Mouse (Mus musculus) thymus, postnatal 36 days (tissue): ENCODE results near the gene Meioc.

ENCODE experiments used
- DNase-seq, 2 experiments: peaks; one replicate each; pipeline ENCODE4 v3.0.0; 2022; ENCODE audit warnings: mixed read lengths in 2 of 2

Gene Meioc

DNA sequence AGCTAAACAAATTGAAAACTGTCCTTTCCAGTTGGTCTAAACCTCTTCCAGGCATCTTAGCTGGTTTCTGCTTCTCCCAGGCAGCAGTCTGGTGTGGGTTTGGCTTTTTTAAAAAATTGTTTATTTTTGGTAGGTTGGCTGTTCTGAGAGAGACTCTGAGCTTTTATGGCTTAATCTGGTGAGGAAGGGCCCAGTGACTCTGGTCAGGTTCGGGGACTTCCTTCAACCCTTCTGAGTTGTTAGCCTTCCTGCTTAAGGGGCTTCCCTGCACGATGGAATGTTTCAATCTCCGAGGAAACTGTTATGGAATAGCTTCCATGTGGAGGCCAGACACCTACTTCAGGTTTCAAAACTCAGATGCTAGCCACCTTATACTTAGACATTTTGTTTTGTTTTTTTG lies at the start of gene Meioc:
Meioc (plus strand) TSS at position 301 of the 400 bp plus-strand sequence.
- no peak for DNase-seq

DNA sequence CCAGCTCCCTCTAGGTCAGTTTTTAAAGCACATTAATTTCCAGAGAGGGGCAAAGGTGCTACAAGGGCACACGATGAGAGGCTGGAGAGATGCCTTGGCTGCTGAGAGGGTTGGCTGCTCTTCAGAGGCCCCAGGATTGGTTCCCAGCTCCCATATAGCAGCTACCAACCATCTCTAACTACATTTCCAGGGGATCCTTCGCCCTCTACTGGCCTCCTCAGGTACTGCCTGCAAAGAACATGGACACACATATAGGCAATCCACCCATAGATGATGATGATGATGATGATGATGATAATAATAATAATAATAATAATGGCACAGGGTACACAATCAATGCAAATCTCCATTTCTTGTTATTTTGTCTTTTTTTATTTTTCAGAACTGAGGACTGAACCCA lies 44.1 kb upstream of the Meioc start:
- no peak for DNase-seq

DNA sequence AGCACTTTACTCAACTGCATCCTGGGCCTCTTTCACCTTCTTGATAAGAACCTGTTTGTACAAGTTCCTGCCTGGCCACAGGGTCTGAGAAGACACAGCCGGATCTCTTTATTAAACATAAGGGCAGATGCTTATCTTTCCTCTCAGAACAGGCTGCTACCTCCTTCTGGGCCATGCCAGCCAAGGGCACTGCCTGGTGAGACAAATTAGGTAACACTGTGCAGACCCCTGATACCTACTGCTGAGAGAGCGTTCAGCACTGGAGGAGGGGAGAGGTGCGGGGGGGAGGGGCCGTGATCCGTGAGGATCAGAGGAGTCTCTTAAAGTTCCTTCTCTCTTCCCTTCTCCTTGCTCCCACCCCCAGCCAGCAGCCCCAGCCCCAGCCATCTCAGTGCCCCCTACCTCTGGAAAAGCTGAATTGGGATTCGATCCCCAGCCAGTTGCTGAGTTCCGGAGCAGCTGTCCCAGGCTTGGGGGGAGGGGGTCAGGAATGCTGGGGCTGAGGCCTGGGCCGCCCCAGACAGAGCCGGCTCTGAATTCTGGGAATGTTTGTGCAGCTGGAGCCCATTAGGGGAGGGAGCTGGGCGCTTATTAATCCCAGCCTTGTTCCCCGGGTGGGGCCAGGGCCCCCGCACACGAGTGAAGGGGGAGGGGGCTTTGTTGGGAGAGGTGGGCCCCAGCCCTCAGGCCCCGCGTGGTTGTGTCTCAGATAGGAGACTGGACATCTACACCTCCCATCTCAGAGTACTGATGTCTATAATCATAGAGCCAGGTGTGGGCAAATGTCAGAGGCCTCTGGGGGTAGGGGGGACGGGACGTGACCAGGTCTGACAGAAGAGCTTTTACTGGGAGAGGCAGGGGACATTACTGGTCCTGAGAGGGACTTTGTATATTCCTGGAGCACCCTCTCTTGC lies 39.4 kb upstream of the Meioc start:
- DNase-seq = no peak

DNA sequence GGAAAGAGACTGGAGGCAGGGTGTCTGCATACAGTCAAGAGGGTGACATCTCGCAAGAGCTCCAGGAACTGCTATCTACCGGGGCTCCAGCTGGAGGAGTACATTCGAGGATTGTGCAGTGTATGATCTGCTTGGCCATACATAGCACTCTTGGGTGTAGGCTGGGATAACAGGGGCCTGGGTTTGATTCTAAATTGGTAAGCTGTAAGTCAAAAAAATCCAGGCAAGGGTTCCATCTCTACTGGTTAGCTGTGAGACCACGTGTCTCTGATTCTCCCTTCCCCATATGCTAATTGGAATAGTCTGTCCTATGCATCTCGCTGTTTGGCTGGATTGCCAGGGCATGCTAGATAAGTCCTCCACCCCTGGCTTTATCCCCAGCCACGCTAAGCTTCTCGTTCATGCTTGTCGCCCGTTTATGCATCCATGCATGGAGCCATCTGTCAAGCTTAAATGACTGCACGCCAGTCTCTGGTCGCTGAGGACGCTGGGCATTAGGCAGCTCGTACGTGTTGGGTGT lies 38.6 kb upstream of the Meioc start:
- no peak for DNase-seq

DNA sequence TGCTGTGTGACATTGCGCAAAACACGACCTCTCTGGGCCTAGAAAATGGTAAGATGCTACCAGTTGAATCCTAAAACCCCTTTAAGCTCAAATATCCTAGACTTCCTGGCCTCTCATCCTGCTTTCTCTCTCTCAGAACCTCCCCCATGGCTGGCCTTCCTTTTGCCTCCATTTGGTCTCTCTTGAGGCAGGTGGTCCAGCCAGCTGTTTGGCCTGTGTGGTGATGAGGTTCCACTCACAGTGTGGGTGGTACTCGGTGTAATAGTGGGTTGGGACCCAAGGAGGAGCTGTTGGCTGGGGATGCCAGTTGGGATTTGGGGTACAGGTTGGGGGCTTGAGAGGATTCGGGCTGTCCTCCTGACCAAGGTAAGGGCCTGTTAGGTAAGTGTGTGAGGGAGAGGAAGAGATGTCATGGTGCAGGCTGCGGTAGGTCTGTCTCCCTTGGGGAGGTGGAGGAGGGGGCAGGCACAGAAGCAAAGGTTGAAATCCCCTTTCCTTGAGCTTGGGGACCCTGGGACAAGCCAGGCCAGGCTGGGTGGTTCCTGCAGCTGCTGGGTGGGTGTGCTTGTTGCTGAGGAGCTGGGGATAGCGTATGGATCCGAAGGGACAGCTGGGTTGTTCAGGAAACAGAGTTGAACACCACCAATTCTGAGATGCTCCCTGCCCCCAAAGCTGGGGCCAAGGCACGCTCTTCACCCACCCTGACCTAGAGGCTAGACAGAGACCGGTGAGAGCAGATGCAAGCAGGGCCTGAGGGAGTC lies 36.2 kb upstream of the Meioc start:
- no peak for DNase-seq

DNA sequence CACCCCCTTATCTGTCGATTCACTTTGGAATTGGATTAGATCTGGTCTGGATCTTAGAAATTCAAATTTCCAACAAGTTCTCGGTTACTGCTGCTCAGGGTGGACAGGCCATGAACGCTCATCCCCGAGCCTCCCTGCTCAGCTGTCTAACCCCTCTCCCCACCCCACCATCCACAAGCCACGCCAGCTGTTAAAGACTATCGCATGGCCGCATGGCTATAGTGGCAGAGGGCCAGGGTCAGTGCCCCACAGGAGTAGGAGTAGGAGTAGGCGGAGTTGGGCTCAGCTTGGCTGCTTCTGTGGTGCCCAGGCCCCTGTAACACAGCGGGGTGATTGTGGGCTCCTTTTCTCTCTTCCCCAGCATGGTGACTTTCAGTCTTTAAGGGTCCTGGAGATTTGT lies 35.0 kb upstream of the Meioc start:
- DNase-seq = no peak

DNA sequence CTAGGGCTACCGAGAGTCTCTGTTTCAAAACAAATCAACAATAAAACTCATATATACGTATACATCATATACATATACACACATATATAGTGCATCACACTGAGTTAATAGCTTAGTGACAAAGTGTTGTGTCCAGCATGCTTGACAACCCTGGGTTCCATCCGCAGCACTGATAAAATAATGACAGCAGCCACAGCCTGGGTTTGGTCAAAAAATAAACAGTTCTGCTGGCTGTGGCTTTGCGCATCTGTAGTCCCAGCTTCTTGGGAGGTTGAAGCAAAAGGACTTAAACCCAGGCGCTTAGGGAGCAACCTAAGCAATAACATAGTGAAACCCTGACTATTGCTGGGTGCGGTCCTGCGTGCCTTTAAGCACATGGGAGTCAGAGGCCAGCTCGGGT lies 34.1 kb upstream of the Meioc start:
- no peak for DNase-seq

DNA sequence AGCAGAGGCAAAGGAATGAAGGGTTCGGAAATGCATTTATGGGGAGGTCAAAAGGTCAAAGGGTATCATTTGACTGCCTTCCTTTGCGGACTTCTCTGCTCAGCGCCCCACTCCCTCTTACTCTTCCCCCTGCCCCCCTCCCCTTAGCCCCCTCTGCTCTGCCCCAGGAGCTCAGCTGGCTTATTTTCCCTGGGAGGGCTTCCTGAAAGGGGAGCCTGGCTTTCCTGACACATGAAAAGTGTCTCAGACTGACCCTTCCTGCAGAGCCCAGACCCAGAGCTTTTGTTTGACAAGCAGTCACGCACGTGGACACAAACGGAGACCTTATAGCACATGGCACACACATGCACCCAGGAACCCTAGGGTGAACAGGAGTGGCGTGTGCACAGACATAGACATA lies 32.8 kb upstream of the Meioc start:
- no peak for DNase-seq

DNA sequence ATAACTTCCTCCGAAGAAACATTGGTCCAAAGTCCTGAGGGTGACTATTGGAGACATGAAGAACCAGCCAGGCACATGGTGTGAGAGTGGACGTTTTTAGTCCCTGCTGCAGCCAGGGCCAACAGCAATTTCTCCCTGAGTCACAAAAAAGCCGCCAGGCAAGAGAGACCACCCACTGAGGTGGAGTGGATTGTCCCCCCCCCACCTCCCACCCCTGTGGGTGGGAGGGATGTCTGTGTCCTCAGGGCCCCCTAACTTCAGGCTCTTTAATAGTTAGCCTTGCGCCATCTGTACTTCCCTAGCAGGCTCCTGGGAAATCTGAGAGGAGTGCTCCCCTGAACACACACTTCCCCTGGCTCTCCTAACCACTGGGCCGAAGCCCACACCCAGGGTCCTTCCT lies 32.3 kb upstream of the Meioc start:
- no peak for DNase-seq

DNA sequence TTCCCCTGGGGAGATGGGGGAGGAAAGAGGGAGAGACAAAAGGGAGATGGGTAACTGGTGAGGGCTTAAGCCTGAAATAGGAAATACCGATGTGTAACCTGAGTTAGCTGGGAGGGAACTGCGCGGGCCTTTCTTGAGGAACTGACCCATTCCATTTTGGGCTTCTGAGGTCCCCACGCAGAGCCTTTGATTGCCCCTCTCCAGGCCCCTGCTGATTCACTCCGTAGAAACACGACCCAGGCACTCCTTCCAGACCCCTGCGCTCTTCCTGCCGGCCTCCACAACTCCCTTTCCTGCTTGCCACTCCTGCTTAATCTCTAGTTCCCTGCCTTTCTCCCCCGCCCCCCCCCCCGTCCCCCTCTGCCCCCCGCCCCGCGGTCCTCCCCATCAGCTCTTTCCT lies 30.8 kb upstream of the Meioc start:
- no peak for DNase-seq

DNA sequence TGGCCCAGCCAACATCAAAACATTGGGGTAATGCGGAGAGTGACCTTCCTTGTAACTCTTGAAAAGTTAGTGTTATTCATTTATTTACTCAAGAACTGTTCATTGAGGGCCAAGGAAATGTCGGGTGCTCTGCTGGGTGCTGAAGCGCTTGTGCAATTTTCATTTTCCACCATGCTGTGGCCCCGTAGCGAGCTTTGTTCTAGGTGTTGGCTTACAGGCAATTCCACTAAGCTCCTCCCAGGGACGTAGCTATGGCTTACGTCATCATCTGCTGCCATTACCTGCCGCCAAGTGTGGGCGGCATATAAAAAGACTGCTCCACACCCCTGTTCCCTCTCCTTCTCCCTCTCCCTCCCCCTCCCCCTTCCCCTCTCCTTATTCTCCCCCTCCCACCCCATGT lies 30.1 kb upstream of the Meioc start:
- no peak for DNase-seq

DNA sequence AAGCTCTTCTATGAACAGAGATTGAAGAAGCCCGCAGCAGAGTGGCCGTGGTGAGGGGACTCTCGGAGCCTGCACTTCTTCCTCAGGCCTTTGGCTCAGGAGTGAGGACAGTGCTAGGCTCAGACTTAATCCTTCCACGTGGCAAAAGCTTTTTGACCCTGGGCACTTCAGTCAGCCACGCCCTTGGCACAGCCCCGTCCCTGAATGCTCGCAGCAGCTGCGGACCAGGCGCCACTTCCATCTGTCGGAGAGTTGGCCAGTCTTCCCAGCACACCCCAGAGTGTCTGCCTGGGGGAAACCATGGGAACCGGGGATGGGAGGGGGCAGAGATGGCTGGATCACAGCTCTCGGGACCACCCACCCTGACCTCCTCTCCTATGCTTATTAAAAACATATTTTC lies 26.6 kb upstream of the Meioc start:
- no peak for DNase-seq

DNA sequence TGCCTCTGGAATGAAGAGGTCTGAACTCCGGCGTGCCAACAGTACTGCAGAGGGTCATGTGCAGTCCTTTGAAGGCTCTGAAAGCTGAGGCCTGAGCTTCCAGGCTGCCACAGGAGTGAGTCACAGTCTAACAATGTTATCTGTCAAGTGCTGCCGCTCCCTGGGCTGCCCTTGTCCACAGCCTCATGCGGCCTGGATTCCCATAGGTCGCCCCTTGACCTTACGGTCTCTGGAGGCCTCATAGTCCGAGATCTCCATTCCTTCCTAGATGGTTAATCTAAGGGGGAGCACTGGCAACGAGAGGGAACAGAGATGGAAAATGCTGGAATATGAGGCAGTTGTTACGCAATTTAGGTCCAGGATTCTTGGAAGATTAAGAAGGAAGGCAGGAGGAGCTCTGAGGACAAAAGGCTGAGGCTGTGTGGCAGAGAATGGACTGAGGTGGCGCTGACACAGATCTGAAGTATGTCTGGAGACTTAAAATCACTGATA lies 19.6 kb upstream of the Meioc start:
- no peak for DNase-seq

DNA sequence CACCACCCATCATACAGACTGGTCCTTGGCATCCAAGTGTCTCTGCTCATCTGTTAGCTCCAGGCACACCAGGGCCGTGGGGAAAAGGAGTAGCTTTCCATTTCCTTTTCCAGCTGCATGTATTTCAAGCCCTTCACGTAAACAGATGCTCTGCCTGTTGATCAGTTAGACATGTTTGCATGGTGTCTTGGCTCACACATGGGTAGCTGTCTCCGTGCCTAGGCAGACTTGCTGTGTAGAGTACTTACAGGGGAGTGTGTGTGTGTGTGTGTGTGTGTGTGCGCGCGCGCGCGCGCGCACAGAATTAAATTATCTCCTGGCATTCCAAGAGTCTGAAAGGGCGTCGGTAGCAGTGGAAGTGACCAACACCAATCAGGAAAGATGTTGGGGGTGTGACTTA lies 17.3 kb upstream of the Meioc start:
- no peak for DNase-seq

DNA sequence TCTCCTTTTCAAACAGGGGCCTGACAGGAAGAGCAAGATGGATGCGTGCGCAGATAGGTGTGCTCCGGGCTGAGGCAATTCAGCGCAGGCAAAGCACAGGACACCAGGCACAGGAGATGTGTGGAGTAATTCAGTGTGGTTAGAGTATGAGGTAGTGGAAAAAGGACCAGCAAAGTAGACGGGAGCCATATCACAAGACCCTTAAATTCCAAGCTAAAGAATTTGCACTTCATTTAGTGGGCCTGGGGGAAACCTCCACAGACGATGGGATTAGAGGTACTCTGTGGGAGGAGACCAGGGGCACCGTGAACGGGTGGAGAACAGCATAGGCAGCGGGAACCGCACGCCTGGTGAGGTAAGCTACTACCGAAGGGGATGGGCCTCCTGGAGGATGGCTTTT lies 15.6 kb upstream of the Meioc start:
- DNase-seq = no peak

DNA sequence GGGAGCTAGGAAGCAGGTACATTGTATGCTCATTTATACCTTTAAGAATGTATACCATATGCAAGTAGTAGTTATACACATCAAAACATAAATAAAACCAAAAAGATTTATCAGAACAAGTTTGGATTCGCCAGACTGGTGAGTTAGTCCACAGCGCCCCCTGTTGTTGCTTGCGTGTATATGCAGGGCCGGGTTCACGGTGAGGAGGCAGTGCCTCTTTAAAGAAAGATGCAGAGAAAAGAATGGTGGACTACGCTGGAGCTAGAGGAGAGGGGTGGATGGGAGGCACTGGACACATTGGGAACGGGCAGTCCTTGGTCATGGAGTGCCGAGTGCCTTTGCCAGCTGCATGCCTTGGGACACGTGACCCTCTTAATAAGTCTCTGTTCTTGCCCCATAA lies 12.1 kb upstream of the Meioc start:
- peak; percentile 16 to 25 for DNase-seq

DNA sequence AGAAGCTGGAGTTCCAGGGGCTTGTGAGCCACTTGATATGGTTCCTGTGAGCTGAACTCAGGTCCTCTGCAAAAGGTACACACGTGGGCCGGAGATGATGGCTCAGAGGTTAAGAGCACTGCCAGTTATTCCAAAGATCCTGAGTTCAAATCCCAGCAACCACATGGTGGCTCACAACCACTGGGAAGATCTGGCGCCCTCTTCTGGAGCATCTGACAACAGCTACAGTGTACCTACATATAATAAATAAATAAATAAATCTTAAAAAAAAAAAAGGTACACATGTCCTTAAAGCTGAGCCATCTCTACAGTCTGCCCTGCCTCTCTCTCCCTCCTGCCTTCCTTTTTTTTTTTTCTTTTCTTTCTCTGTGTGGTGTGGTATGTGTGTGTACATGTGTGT lies 10.7 kb upstream of the Meioc start:
- no peak for DNase-seq

DNA sequence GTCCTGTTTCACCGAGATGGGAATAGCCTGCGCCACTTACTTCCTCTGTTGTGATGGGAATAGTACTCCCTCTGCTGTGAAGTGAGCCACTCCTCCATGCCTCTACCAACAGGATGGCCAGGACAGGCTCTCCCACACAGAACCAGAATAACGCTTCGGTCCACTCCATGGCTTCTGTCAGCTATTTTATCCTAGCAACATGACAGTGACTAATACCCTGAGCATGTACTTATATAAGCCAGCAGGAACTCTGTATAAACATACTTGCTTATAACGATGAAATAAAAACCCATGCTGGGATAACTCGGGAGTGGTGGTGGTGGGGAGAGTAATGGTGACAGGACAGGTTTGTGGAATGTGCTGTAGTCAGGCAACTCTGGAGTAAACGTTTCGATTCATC lies 7.6 kb upstream of the Meioc start:
- no peak for DNase-seq

DNA sequence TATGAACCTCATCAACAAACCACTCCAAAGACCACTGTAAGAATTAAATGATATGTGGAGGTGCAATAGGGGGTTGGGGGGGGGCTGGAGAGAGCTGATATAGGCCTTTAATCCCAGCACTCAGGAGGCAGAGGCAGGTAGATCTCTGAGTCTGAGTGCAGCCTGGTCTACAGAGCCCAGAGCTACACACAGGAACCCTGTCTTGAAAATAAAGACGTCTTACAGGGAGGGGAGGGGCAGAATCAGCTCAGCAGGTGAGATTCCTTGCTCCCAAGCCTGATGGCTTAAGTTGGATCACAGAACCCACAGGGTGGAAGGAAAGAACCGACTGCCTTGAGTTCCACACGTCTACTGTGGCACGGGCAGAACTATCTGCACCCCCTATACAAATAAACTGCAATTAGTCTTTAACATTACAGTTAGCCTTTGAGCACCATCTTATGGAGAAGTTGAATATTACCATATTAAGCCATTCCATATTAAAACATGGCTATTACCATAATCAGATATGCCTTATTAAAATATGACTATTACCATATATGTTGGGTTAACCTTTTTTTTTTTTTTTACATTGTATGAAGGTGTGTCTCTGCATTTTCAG lies 7.1 kb upstream of the Meioc start:
- no peak for DNase-seq

DNA sequence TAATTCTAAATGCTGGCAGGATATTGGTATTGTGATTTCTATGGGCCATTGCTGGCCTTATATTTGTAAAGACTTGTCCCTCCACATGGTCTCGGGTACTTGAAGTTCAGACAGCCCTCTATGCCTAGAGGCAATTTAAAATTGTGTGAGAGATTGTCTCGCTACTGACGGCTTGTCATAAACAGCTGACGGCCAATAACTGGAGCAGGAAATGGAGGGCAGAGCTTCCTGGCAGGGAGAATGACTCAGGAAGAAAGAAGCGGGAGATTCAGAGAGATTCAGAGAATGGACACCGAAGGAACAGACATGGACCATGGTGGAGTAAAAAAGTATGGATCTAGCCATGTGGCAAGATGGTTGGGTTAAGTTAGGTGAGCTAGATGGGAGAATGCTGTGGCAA lies 6.6 kb upstream of the Meioc start:
- DNase-seq = no peak

DNA sequence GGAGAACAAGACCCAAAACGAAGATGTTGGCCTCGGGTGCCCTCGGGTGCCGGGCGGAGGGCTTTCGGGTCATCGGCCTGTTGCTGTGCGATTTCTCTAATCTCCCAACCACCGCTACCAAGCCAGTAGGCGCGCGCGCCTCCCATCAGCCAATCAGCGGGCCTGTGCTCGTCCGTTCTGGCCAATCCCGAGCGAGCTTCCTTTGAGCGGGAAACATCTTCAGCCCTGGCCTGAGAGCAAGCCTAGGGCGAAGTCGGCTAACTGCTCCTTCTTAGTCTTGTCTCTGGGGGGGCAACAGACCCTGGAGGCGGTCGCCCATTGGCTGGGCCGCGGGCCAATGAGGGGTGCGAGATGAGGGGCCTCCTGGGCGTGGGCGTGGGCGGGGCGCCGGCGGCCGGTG lies 1.6 kb downstream of the Meioc start:
- DNase-seq = no peak

DNA sequence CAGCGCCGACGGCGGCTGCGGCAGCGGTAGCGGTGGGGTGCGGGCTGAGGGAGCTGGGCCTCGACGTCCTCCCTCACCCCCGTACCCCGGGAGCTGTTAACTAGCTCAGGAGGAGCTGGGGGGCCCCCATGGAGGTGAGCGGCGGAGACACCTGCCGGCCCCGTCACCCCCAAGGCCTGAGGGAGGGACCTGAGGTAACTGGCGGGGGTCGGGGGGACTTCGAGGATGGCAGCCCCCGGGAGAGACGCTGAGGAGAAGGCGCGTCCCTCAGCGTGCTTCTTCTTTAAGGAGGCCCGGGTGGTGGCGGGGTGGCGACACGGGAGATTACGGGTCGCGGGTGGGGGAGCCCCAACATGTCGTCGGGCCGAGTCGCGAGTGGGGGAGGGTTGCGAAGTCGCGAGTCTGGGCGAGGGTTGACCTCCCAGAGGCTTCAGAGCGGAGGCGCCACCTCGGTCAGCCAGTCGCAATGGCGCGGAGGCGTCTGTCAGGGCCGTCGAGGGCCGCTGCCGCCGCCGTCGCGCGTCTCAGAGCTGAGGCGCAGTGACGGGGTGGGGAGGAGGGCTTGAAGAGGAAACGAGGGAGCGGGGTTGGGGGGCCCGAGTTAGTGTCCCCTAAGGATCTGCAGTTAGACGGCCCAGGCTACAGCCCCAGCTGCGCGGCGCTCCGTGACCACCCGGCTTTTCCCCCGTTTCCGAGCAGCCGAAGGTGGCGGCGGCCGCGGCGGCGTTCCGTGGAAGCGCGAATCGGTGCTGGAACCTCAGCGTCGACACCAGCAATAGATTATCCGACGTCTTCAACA lies 2.3 kb downstream of the Meioc start:
- no peak for DNase-seq

DNA sequence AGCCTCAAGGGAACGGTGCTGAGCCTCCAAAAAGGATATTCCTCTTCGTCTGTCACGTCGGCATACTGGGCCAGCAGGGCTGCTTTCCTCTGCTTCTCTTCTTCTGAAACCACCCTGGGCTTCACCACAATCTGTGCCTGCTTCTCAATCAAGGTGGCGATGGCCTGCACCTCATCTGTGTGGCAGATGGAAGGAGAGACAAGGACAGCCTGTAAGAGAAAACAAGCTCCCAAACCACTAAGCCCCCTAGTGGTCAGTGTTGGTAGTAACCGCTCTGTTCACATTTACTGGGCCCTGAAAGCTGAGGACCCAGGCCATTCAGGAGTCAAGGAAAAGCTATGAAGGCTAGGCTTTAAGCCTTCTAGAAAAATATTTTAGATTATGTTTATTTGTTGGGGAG lies 26.6 kb downstream of the Meioc start:
- peak; percentile 35 to 52 for DNase-seq
